Mouse (Mus musculus): Measurements from ENCODE around the gene Tada2a. TPM values are rescaled to one million over a fixed set of nuclear protein-coding genes. Genes with fewer than 3 reads are reported as not detected.

The Tada2a gene
- total RNA-seq, 4 experiments from 2014 or later, result 37.7 to 41.7 (median 38.8) TPM

GRCm38 (mm10) chr11:84115646-84116045 lies 13.8 kb downstream of the Tada2a start:
- DNase-seq (ENCODE audit: low spot score in 2 of 2), result no peak

- no peak for DNase-seq (ENCODE audit: low spot score in 2 of 2)
These were observed 15.8 kb downstream of the Tada2a start for GRCm38 (mm10) chr11:84113623-84114022.

DNA sequence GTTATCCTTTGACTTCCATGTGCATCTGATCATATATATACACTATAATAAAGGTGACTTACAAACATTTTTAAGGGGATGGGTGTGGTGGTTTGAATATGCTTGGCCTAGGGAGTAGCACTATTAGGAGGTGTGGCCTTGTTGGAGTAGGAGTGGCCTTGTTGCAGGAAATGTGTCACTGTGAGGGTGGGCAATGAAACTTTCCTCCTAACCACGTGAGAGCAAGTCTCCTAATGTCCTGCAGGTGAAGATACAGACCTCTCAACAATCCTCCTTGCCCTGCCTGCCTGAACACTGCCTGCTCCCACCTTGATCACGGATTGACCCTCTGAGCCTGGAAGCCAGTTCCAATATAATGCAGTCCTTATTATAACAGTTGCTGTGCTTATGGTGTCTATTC lies 22.3 kb downstream of the Tada2a start:
- DNase-seq (ENCODE audit: low spot score in 2 of 2), result no peak

- DNase-seq (ENCODE audit: low spot score in 2 of 2), result no peak
These were observed 25.4 kb downstream of the Tada2a start for GRCm38 (mm10) chr11:84104036-84104435.

GRCm38 (mm10) chr11:84101182-84101581 lies 28.2 kb downstream of the Tada2a start:
- no peak for DNase-seq (ENCODE audit: low spot score in 2 of 2)

DNA sequence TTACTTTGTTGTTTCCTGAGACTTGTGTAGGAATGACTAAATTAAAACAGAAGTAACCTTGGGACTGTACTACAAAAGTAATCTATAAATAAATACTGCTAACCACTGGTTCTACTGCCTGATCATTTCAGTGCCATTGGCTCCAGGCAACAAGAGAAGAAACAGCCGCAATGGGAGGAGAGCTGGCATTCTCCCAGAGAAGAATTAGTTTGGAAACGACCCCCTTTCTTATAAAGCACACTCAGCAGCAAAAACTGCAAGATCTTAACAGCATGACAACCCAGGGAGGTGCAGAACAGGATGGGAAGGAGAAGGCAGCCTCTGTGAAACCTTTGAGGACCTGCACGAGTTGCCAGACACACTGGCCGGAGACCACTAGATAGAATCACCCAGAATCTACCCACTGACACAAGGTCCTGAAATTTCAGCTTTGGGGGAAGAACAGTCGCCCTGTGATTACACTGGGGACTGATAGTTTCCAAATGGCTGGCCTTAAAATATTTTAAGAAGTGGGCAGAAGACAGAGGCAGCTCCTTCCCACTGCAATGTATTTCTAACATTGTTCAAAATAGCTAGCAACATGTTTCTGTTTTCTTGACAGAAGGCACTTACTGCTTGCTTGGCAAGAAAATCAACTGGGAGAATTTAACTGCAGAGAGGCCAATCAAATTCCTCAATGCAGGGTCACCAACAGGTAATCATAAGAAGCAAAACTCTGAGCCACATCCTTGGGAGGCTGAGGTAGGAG lies 32.0 kb downstream of the Tada2a start:
- no peak for DNase-seq (ENCODE audit: low spot score in 2 of 2)

- DNase-seq (ENCODE audit: low spot score in 2 of 2), result no peak
These were observed 34.3 kb downstream of the Tada2a start for GRCm38 (mm10) chr11:84095084-84095483.

GRCm38 (mm10) chr11:84090572-84090971 lies 38.8 kb downstream of the Tada2a start:
- no peak for DNase-seq (ENCODE audit: low spot score in 2 of 2)

GRCm38 (mm10) chr11:84081901-84082300 lies 47.5 kb downstream of the Tada2a start:
- no peak for DNase-seq (ENCODE audit: low spot score in 2 of 2)

GRCm38 (mm10) chr11:84080327-84080726 lies 49.1 kb downstream of the Tada2a start:
- DNase-seq (ENCODE audit: low spot score in 2 of 2), result no peak

DNA sequence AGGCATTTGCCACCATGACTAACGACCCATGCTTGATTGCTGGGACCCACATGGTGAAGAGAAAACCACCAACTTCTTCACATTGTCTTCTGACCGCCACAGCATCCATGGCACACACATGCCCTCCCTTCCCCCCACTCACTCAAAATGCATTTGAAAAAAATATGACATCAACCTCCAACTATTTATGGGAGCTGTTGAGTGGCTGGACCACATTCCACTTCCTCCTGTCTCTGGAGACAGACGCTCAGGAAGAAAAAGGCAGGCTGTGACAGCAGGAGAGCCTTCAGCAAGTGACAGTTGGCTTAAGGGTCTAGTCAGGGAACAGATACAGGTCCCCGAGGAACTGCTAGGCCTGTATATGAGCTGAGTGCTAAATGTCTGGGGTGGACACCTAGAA lies 49.5 kb downstream of the Tada2a start:
- no peak for DNase-seq (ENCODE audit: low spot score in 2 of 2)

GRCm38 (mm10) chr11:84079361-84079760 lies 50.0 kb downstream of the Tada2a start:
- DNase-seq (ENCODE audit: low spot score in 2 of 2), result no peak

DNA sequence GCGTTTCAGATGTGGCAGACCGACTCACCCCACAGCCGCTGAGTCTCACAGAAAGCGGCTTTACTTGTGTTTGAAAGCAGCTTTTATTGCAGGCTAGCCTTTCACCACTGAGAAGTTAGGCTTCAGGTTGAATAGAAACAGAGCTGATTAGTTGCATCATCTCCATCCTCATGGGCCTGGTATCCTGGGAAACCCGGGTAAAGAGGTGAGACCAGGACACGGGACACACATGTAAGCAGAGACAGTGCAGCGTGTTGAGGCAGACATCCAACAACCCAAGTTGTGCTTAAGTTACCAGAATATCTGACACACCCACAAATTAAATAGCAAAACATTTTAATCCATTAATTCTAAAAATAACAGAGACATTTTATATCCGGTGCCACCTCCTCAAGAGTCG lies 50.8 kb downstream of the Tada2a start:
- DNase-seq (ENCODE audit: low spot score in 2 of 2), result no peak

- no peak for DNase-seq (ENCODE audit: low spot score in 2 of 2)
These were observed 52.4 kb downstream of the Tada2a start for GRCm38 (mm10) chr11:84077008-84077407.

- DNase-seq (ENCODE audit: low spot score in 2 of 2), result no peak
These were observed 55.3 kb downstream of the Tada2a start for GRCm38 (mm10) chr11:84073816-84074764.

- DNase-seq (ENCODE audit: low spot score in 2 of 2), result peak in 1 of 2 experiments; percentile 85
These were observed 56.3 kb downstream of the Tada2a start for GRCm38 (mm10) chr11:84072904-84073651.

DNA sequence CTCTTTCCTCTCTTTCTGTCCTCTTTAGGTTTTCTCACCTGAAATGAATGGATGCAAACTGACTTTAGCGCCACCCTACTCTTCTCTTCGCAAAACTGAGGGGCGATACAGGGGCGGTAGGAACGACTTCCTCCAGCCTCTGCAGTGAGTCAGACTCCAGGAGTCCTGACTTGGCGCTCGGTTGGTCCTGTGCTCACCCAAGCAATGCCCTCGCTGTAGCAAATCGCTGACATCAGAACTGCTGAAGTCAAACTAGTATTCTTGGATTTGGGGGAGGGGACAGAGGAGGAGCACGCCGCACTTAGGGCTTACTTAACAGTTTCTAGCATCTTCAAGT lies 60.4 kb downstream of the Tada2a start, which contains the start of gene Dusp14:
Gene Dusp14 (minus strand): TSS at position 228 of the 337 bp plus-strand sequence.
- DNase-seq (ENCODE audit: low spot score in 2 of 2), result no peak

GRCm38 (mm10) chr11:84068191-84069033 lies 61.0 kb downstream of the Tada2a start:
- DNase-seq (ENCODE audit: low spot score in 2 of 2), result no peak

- DNase-seq (ENCODE audit: low spot score in 2 of 2), result no peak
These were observed 61.6 kb downstream of the Tada2a start for GRCm38 (mm10) chr11:84067720-84068190.

DNA sequence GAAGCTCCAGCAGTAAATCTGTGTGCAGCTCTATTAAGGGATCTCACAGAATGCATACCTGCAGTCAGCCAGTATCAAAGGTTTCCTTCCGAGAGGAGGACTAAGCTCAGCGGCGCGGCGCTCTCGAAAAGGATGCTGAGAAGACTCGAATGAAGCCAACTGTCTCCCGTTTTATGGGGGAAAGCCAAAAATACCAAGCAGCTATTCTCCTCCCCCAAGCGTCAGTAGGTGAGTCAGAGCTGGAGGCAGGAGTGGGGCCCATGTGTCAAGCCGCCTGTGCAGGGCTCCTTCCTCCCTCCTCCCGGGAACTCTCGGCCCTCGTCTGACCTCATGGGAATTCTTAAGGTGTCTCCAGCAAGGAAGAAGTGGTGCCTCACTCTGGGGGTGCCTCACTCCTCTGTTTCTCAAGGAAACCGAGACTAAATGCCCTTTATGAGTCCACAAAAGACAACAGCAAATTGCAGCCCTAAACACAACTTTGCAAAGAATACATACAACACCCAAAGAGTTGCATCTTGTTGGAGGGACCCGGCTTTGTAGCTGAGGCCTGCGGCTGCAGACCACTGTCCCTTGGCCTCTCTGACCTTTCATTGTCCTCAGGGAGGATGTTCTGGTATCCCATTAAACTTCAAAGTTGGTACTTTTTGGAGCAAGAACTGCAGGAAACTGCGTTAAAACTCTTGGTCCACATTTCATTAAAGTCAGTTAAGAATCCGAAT lies 62.3 kb downstream of the Tada2a start:
- peak; percentile 69 to 77 for DNase-seq (ENCODE audit: low spot score in 2 of 2)

Measured in left cerebral cortex, adult 8-10 months (tissue).